Mouse (Mus musculus) cerebellum, adult 8-10 months (tissue): Measurements from ENCODE around the gene Vgll4.

Experiments
- DNase-seq: peaks from one replicate; pipeline ENCODE4 v3.0.0; 2022

Vgll4 gene

DNA sequence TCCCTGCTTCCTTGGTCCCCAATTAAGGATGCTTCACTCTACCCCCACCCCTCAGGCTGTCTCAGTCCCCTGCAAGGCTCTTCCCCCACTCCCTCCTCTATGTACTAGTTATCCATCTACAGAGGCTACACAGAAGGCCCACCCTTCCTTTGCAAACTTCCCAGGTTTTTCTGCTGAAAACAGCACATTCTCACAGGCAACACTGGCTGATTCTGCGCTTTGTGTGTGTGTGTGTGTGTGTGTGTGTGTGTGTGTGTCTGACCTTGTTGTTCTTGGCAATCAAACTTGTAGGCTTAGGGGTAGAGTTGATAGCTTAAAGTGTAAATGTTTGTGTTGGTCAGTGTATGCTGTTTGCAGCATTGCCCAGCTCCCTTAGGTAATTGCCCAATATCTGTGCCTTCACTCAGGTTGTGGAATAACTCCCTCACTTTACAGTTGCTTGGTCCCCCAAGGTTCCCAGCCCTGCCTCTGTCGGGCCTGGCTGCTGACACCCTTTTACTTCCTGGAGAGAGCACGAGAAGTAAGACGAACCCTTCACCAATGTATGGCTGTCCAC lies 135.9 kb downstream of the Vgll4 start:
- DNase-seq: no peak

DNA sequence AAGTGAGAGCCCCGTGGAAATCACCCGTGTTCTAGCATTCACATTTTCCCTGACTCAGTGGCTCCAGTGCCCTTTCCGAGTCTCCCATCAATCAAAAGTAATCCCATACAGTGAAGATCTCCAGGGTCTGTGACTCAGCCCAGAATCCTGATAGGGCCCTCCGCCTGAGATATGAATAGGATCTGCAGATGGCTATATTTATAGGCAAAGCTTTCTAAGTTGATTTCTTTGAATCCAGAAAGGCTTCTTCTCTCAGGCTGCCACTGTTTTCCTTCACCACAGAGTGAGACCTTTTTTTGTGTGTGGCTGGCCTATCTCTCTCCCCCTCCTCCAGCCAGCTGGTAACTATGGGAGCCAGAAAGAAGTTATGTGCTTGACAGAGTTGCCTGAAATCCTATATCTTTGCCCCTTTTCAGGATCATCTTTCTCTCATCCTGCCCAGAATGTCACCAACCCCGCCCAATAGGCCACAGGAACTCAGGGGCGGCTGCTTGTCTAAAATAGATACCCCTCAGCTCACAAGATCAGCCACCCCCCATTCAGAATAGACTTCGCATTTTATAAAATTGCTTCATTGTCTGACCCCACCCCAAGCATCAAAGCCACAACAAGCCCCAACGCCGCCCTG lies 136.6 kb downstream of the Vgll4 start:
- no peak for DNase-seq

DNA sequence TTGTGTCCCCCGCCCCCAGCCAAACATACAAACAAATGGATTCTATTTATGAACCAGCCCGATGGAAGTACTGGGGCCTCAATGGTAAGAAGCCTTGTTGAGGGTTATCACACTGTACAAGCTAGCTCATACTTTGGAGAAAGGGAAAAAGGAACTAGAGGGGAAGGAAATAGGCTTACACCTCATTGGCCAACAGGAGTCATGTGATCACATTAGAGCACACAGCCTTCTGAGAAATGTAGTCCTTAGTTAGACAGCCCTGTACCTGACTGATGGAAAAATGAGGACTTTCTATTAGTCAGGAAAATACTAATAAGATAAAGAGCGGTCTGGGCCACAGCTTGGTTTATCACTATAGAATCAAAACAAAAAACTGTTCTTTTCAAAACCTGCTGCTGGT lies 138.0 kb downstream of the Vgll4 start:
- no peak for DNase-seq

DNA sequence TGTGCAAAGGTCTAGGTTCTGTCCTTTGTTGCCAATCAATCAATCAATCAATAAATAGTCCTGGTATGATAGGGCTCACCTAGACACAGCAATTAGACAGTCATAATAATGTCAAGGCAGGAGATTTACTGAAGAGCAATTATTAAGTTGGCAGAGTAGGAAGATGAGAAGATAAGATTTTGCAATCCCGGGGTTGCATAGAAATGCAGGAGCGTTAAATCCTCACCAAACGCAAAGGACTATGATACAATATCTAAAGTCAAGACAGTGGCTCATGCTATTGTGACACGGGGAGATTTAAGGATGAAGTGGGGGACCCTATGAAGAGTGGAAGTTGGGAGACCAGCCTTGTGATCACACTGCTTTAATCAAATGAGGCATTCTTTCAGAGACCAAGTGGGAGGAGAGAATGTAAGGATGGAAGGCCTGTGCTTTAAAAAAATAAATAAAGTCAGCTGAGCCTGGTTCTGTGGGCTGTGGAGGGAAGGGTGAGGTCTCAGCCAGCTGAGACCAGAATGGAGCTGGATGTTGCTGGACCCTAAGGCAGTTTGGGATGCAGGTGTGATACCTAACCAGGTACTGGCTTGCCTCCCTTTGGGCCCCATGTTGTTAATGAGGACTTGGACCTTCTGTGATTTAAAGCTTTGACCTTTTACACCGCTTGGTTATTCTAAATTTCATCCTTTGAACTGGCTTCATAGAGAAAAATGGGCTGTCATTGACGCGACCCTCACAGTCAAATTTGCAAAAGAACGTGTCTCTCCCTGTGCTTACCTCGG lies 139.9 kb downstream of the Vgll4 start:
- no peak for DNase-seq

DNA sequence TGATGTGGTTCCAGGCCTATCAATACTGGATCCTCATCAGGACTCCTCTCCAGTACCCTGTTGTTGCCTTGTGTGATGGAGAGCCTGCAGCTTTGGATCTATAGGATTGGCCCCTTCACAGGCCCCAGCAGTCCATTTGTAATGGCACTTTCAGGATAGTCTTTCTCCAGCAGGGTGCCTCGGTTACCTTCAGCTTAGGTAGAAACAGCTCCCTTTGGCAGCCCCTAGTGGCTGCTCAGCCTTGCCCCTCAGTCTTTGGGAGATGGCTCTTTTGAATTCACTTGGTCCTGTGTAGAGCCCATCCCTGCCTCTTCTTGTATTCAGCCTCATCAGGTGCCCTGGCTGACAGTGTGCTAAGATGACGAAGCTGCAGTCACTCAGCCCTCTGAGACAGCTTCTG lies 142.9 kb downstream of the Vgll4 start:
- DNase-seq: no peak

DNA sequence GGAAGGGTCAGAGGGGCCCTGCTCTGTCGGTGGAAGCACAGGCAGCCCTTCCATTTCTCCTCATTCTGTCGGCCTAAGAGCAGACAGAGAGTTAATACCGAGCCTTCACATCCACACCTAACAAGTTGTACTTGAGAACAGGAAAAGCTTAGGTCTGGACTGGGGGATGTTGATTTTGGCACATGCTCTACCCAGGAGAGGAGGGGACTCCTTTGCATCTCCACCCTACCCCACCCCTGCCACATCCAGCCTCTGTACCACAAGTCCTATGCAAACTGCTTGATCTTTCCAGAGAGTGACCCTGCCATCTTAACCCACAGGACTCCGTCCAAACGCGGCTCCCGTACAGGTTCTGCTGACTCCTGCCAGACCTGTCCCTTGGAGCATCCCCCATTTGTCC lies 148.1 kb downstream of the Vgll4 start:
- no peak for DNase-seq

DNA sequence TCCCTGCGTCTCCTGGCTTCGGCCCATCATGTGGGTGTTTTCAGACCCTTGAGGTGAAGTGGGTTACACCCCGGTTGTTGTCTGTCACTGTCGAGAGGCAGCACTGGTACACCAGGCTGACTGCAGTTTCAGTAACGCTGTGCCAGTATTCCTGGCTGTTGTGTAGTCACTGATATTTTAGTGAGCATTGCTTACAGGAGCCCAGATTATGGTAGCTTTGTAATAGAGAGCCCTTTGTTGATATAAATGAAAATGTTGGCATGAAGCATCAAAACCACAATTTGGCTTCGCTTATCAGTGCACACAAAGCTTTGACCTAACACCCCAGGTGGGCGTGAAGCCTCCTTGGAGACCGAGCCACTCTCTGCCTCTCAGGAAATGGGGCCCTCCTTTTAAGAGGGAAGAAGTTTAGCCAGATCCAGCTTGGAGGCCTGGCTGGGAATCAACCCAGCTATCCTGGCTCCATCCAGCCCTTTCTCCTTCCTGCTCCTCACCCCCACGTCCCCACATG lies 149.8 kb downstream of the Vgll4 start:
- no peak for DNase-seq

DNA sequence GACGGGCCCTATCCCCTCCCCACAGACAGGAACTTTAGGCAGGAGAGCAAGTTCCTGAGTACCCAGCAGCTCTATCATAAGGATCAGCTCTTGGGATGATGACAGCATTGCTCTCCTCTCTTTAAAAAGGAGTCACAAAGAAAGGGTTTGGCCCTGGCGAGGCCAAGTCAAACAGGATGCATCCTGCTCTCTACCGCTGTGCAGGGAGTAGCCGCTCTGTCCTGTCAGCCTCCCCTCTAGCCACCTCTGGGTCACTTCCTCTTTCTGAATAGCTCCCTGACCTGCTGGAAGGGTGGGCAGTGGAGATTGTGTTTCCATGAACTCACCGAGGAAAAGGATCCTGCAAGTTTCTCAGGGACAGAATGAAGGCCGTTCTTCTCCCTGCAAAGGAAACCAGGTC lies 151.3 kb downstream of the Vgll4 start:
- no peak for DNase-seq

DNA sequence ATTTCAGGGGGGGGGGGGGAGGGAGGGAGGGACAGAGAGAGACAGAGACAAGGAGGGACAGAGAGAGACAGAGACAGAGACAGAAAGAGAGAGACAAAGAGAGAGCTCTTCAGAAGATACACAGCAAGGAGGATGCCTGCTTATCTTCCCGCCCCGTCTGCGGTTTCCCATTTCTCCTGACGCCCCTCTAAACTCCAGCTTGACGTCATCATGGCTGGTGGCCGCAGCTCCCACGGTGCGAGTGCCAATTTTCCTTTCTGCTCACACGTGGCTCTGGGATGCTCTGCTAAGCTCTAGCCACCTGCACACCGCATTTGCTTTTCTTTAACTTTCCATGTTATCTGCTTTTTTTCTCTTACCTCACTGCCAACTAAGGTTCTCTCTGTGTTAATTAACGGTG lies 151.8 kb downstream of the Vgll4 start:
- DNase-seq: no peak

DNA sequence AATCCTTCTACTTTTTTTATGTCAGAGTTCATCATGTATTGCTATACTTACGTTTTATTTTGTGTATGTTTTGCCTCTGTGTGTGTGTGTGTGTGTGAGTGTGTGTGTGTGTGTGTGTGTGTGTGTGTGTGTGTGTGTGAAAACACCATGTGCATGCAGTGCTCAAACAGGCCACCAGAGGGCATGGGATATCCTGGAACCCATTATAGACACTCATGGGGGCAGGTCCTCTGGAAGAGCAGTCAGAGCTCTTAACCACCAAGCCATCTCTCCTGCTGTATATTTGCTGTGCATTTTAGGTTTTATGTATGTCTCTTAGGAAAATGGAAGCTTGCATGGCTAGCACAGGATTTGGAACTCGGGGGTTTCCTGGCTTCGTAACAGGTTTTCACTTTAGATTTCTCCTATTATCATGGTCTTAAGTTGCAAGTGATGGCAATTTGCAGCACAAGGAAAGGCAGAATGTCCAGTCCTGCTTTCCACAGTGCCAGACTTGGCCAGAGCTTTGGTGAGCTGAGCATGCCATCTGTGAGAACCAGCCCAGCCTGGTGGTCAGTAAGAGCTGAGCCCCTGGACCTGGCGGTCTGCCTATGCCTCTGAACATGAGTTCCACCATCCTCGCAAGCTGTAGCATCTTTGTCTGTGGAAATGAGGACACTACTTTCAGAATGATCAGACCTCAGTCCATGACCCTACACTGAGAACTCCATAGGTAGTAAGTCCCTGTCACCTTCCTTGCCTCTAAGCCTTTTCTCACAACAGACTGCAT lies 154.7 kb downstream of the Vgll4 start:
- no peak for DNase-seq

DNA sequence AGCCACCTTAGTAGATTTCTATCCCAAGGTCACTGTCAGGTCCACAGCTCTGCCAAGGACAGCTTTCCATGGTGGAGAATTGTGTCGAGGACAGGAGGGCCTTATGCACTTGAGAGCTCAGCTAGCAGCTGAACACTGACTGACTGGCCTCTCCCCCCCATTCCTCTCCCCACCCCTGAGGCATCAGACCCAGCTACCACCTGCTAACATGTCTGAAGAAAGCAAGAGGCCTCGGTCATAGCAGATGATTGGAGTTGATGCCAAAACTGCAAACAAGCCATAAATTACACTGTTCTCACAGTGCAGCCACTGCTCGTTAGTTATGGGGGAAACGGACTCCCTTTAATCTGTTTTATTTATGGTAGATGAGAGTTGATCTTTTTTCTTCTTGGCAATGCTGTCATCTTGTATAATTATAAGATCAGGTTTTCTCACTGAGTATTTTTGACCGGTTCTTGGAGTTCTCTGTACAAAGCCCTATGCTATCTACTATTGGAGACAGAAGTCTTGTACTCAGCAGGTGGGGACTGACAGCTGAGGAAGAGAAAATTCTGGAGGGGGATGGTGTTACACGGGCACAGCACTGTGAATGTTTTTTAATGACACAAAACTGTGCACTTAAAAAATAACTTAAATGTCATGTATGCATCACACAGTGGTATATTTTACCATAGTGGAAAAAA lies 155.5 kb downstream of the Vgll4 start:
- no peak for DNase-seq

DNA sequence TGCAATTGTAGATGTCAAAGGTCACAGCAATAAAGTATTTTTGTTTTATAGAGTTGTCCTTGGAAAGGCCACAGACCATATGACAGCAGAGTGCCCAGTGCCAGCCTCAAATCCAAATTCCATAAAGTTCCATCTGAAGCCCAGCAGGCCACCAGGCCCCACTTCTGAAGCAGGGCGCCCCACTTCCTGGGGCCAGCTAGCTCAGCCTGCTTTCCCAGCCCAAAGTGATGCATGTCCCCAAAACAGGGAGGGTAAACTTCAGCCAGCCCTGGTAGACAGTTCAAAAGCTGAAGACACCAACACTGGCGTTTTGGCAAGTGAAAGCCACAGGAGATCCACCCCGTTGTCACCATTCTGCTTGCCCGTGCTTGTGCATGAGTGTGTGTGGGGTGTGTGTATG lies 157.0 kb downstream of the Vgll4 start:
- no peak for DNase-seq

DNA sequence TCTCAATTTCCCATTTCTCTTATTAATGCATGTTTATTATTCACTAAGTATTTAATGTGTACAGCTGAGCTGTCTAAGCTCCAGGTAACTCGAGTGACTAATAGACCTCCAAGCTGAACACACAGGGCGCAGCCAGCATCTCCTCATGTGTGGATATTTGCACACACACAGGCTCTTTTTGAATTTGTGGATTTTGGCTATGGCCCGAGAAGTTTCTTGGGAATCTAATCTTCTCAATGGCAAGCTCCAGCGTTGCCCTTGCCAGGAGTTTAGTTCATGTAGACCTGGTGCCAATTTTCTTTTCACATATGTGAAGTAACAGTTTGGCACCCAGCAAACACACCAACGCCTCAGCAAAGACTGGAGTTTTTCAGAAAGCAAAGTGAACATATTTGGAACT lies 157.5 kb downstream of the Vgll4 start:
- DNase-seq: no peak
